Mouse (Mus musculus) C2C12 (cell line): ENCODE measurements at regions not wholly inside any gene's neighbourhood (a gene's known extent, or its start where the extent isn't known, plus 50 kb on each side); places are given as distances from the start of the nearest gene placed in this dataset.

Experiments
- CEBPB ChIP-seq: IDR thresholded peaks from one replicate; pipeline ENCODE4 v1.6.1; 2011; ENCODE audit warnings: low read depth, mild to moderate bottlenecking, control low read depth, moderate library complexity
- CTCF ChIP-seq: IDR thresholded peaks from one replicate; pipeline ENCODE4 v1.5.1; 2011; ENCODE audit not compliant: control insufficient read depth, insufficient read depth, insufficient read length
- MAX ChIP-seq: IDR thresholded peaks from one replicate; pipeline ENCODE4 v1.6.1; 2011; ENCODE audit warnings: mild to moderate bottlenecking, control low read depth
- MYOD1 ChIP-seq: IDR thresholded peaks from one replicate; pipeline ENCODE4 v1.6.1; 2011; ENCODE audit warnings: low read depth; ENCODE audit not compliant: control insufficient read depth, insufficient read length
- MYOG ChIP-seq: IDR thresholded peaks from one replicate; pipeline ENCODE4 v1.6.1; 2011; ENCODE audit not compliant: control insufficient read depth, insufficient read length; ENCODE audit errors: extremely low read depth
- USF1 ChIP-seq: IDR thresholded peaks from one replicate; pipeline ENCODE4 v1.6.1; 2011; ENCODE audit warnings: low read depth, mild to moderate bottlenecking, control low read depth, moderate library complexity

GRCm38 (mm10) chr3:22293466-22293865 is 217.0 kb downstream of the Tbl1xr1 start:
- TF ChIP-seq CTCF (no peak), MYOG (no peak), MAX (no peak), USF1 (no peak), CEBPB (no peak), MYOD1 (no peak)
